Mouse (Mus musculus) kidney, adult 2 months (tissue): ENCODE results near the gene St14.

Experiments
- CTCF ChIP-seq: fragments of 200-500 bp; conservative IDR thresholded peaks from 2 replicates; pipeline ENCODE4 v1.5.1; 2011; ENCODE audit warnings: low read depth, mild to moderate bottlenecking, control low read depth, low read length, moderate library complexity, mixed read lengths; ENCODE audit not compliant: insufficient read depth, insufficient read length
- POLR2A ChIP-seq: fragments of 200-500 bp; IDR thresholded peaks from one replicate; pipeline ENCODE4 v1.6.1; 2011; ENCODE audit warnings: low read depth, low read length, control low read depth

DNA sequence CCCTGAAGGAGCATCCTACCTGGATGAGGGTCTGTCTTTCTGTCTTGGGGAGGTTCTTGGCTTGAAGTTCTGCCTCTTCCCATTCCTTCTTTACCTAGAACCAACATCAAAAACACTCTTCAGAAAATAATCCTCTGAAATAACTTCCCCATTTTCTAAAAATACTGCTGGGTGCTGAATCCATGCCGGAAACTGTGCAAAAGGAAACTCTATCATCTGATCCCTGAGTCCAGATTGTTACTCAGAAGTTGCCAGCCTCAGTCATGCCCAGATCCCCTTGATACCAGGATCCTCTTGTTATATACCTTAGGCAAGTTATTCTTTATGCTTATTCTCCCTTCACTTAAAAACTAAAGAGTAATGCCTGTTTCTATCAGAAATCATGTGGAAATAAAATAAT lies 31.7 kb upstream of the St14 start:
- TF ChIP-seq CTCF = no peak
- TF ChIP-seq POLR2A = no peak
